Mouse (Mus musculus) left cerebral cortex, adult 9 months (tissue): Measurements from ENCODE around the gene Mamdc4.
"Not testable (repeated sequence)": the region's sequence is repeated elsewhere in the genome, so short reads cannot be mapped to it uniquely, and the experiment has no call there.

Experiments
- DNase-seq, 2 experiments: peaks; one replicate each; pipeline ENCODE4 v3.0.0; 2022; ENCODE audit warnings: low spot score in 2 of 2

The Mamdc4 gene

DNA sequence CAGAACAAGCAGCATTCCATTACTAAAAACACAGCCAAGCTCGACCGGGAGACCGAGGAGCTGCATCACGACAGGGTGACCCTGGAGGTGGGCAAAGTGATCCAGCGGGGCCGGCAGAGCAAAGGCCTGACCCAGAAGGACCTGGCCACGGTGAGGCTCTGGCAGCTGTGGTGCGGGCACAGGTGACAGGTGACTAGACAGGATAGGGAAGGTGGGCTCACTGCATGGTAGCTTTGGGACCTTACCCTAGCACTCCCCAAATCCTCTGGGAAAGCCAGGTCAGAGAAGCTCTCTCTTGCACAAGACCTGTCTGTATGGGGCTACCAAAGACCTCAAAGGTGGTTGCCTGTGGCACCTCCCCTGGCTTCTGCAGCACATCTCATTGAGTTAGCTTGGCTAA is 14.1 kb downstream of the Mamdc4 start:
- no peak for DNase-seq

DNA sequence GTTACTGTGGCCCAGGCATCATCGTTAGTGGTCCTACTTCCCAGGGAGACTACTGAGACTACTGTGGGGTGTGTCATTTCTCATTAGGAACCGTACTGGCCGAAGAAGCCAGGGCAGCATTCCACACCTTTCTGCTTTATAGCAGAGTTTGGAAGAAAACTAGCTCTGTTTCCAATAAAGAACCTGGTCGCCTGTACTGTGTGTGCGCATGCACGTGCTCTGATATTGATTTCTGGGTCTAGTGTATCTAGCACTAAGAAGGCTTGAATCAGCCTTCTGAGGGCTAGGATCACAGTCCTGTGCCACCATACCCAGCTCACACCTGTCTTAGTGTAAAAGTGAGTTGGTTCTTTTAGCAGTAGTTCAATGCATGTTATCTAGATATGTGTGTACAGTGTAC is 15.9 kb downstream of the Mamdc4 start:
- no peak for DNase-seq

DNA sequence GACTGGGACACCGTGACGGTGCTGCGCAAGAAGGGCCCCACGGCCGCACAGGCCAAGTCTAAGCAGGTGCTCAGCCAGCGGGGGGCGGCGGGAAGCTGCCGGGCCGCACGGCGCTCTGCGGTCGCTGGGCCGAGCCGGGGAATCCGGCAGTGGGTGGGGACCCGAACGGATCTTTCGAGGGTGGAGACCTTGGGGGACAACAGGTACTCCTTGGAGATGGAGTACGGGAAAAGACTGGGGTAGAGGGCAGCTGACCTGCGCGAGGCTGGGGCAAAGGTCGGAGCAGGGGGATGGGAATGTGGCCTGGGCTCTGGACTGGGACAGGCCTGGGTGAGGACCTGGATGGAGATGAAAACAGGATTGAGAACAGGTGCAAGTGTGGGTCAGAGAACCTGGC is 16.7 kb downstream of the Mamdc4 start:
- DNase-seq = no peak

DNA sequence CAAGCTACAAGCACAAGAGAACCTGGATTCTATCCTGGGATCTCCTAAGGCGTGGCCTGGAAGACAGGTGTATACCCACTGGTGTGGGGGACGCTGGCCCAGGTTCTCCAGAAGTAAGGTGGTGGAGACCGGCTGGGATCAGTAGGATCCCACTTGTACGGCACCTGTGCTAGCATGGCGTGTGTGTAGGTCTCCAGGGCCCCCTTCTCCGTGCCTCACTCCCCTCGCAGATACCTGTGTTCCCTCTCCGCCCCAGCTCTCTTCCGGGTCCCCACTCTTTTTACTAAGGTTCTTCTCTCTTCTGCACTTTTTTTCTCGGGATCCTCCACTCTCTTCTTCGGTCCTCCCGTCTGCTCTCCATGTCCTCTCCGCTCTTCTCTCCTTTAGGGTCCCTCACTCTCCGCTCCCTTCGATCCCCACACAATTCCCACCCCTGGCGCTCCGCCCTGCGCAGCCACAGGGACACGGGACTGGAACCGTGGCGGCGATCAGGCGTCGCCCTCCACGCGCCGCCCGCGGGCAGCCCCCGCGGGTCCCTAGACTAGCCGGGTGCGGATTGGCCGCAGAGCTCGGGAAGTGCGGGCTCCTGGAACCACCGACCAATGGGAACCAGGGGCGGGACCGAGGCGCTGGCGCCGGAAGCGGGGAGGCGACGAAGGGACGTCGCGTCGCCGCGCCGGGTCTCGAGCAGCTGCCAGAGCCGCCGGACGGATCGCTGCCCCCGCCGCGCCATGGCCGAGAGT is 17.3 kb downstream of the Mamdc4 start, which contains the start of gene Edf1:
TSS of gene Edf1 (plus strand) at position 627 of the 743 bp plus-strand sequence.
- peak; percentile 87 to 94 for DNase-seq

DNA sequence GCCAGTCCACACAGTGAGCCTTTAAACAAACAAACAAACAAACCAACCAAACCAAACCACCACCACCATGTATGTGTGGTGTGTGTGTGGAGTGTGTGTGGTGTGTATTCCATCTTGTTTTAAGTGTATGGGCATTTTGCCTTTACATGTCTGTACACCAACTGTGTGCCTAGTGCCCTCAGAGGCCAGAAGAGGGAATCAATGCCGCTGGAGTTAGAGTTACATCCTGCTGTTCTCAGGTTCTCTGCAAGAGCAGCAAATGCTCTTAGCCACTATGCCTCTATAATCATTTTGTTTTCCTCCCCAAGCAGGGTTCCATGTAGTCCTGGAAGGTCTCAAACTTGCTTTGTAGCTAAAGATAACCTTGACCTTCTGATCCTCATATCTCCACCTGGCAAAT is 18.3 kb downstream of the Mamdc4 start:
- no peak for DNase-seq

DNA sequence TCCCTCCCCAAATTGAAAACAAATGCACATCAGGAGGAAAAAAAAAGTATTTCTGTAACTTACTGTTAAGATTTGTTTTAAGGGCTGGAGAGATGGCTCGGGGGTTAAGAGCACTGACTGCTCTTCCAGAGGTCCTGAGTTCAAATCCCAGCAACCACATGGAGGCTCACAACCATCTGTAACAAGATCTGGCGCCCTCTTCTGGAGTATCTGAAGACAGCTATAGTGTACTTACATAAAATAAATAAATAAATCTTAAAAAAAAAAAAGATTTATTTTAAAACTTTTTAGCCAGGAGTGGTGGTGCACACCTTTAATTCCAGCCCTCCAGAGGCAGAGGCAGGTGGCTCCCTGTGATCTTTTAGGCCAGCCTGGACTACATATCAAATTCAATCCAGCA is 19.2 kb downstream of the Mamdc4 start:
- DNase-seq = not testable (repeated sequence)

DNA sequence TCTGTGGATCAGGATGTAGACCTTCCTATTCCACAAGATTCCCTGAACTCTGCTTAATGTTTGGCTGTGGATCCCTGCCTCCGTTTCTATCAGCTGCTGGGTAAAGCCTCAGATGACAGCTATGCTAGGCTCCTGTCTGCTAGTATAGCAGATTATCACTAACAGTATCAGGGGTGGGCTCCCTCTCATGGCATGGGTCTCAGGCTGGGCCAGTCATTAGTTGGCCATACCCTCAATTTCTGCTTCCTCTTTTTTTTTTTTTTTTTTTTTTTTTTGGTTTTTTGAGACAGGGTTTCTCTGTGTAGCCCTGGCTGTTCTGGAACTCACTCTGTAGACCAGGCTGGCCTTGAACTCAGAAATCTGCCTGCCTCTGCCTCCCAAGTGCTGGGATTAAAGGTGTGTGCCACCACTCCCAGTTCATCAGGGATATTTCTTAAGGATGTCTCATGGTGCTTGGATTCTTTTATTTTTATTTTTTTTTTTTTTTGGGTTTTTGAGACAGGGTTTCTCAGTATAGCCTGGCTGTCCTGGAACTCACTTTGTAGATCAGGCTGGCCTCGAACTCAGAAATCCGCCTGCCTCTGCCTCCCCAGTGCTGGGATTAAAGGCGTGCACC is 21.4 kb downstream of the Mamdc4 start:
- not testable (repeated sequence) for DNase-seq

DNA sequence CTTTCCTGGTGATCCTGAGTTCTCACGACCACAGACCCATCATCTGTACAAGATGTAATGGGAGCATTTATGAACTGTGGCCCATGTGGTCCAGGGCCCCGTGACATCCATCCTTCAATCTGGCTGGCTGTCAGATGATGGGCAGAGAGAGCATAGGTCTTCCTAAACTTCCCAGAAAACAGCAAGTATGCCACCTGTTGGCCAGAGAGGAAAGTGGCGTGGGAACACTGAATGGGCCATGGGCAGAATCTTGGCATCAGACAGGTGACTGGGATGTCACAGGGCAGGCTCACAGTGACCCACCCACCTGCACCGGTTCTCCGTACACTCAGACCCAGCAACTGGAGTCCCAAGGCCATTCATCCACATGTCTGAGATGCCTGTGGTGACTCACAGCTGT is 23.5 kb downstream of the Mamdc4 start:
- DNase-seq = peak in 1 of 2 experiments; percentile 51

DNA sequence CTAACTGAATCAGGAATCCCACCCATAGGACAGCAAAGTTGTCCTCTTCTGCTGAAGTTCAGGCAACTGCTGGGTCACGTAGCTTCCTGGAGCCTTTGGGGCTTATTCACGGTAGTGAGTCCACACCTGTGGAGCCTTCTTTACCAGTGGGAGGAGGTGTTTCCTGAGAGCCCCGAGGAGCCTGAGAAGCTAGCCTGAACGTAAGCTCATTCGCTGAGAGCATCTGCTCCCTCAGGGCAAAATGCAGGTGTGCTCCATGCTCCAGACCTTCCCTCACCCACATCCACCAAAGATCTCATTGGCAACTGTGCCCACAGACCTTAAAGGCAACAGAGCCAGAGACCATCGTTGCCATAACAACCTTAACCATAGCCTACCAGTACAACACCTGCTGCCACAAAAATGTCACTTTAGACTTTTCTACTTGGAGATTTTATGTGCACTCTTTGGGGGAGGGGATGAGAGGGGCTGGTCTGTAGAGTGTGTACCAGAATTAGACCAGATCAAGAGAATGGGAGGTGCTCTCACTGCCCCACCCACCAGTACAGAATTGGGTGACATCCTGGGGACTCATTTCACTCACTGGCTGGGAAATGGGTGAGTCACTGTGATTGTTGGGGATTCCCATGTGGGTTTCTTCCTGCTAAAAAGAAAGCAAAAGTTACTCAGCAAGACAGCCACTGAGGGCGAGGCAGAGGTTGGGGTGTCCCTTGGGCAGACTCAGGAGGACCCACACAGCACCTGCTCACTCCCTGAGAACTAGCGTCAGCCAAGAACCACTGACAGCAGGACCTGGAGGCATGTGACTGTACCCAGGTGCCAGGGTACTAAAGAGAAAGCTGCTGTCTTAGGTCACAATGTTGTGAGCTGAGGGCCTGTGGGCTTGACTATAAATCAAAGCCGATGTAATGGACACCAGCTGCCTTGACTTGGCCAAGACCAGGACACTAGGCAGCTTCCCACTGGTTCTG is 25.3 kb downstream of the Mamdc4 start:
- DNase-seq = no peak

DNA sequence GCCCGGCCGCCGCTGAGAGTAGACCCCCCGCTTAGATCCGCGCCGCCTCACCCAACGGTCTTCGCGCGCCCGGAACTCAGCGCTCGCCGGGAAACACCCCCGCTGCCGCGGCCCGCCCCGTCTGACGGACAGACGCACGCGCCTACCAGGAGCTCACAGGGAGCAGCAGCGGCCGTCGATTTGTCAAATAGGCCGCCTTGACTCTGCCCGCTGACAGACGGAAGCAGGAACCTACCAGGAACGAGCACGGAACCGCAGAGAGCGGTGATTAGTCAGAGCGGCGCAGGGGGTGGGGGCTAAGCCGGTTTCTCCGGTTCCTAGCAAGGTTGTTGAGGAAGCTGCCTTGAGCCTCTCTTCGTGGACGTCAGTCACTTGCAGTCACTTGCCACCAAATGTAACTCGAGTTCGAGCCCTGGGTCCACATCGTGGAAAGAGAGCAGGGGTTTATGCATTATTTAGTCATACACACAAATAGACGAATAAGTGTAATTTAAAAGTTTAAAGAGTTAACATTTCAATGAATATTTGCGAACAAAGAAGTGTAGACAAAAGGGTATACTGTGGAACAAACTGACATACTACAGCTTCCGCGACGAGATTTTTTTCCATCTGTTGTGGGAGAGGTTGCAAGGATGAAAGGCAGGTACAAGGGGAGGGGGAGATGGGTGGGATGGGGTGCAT is 27.7 kb downstream of the Mamdc4 start, which contains the start of gene Traf2:
TSS of gene Traf2 (minus strand) at position 130 of the 681 bp plus-strand sequence.
- peak; percentile 97 to 99 for DNase-seq

DNA sequence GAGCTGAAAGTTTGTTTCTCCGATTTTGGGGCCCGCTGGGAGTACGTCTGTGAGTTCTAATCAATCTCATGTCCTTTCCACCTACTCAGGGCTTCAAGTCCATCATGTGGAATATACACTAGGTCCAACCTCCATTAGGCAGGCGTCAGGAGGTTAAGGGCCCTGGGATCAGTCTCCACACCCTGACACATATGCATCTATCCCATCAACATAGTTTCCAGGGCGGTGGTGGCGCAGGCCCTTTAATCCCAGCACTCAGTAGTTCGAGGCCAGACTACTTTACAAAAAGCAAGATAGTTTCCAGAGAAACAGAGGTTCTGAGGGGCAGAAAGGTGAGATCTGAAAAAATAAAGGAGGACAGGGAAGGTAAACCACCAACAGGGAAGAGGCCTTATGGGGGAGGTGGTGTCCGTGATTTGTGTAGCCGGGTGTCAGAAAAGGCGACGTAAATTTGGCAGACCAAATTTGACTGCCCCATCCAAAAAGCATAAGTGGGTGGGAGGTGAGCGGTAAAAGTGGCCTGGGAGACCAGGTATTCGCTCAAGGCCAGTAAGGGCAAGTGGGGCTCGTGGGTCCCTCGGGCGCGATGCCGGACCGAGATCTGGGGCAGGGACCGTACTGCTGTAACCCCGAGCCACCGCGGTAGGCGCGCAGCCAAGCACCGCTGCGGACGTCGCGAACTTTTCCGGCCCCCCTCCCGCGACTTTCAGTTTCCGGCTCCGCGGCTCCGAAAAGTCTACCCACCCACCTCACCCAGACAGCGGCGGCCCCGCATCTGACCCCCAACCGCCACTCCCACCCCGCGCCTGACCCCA is 28.4 kb downstream of the Mamdc4 start:
- no peak for DNase-seq

DNA sequence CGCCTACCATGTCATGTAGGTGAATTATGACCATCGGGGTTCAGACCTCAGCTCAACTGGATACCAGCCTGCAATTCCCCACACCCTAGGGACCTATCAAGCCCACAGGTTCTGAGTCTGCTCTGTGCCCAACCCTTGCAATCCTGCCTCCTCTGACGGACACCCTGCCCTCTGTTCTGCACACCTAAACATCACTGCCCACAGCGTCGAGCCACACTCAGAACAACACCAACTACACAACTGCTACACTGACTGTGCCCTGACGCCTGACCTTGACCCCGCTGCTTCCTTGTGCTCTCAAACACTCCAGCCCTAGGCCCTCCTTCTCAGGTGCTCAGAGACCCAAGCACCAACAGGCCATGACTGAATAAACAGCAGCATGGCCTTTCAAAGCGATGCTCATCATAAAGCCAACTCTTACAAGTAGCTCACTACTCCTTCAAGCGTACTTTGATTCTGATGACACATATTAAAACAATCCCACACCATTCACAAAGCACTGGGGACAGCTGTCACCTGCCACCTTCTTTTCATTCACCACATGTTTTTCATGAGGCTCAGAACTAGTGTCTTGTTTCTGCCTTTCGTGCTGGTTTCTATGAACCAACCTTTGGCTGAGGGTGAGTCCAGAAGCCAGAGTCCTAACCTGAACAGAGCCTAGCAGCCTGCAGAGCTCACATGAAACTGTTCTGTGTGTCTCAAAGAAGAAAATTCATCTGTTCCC is 32.8 kb downstream of the Mamdc4 start:
- no peak for DNase-seq

DNA sequence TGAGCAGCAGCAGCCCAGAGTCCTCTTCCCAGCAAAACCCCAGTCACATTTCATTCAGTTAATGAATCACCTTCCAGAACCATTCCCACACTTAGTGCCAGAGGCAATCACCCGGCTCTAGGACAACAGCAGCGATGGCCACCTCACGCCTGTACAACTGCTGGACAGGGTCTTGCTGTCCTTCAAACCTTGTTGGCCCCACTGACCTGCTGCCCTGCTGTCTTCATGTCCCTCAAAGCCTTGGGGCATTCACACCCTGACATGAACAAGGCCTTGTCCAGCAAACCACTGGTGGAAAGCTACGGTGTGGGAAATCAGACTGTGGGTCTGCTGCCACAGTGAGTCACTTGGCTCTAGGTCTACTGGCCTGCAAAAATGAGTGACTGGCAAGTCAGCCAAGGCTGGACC is 34.1 kb downstream of the Mamdc4 start:
- DNase-seq = no peak

DNA sequence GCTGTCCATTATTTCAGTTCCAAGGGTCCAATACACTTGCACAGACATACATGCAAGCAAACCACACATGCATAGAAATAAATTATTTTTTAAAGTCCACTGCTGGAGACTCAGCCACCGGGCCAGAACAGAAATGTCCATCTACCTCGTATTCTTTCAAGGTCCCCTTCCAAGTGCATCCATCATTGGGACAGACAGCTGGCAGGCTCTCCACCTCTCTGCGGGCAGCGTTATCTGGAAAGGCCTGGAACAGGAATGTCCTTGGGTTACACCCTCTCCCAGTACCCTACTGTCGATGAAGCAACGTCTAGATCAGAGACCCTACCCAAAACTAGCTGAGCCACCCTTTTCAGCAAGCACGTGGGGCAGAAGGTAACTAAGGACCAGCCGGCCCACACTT is 38.1 kb downstream of the Mamdc4 start:
- DNase-seq = no peak

DNA sequence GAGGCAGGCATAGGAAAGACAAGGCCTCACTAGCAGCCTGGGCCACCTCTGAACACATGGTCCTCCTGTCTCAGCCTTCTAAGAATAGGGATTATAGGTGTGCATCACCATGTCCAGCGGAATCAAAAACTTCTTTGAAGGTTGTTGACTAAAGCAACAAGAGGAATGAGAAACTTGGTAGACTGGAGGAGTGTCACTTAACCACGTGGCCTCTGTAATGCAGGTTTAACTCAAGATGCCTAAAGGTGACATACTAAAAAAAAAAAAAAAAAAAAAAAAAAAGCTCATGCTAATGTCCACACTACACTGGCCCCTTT is 39.8 kb downstream of the Mamdc4 start:
- no peak for DNase-seq

DNA sequence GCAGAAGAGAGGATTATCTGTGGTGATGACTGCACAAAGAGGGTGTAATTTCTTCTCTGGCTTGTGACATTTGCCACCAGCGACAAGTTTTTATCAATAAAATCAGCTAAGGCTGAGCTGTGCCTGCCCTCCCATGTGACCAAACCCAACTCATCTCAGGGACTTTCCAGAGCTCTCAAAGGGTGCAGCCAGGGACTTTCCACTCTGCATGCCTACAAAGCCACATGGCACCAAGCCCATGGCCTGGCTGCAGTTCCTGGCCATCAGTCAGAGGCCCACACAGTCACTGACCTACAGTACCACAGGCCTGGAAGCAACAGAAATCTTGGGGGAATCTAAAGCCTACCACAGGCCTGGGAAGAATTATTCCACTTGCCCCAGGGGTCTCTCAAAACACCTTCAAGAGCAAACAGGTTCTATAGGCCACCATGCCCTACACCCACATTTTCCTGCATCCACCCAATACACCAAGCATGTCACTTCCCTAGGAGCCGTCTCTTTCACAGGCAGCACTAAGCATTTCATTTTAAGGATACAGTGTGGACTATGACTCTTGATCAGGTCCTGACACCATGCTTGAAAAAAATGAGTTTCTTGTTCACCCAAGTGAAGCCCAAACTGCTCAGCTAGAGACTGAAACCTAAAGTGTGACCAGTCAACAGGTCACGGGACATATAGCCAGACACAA is 40.3 kb downstream of the Mamdc4 start:
- peak in 1 of 2 experiments; percentile 50 for DNase-seq

DNA sequence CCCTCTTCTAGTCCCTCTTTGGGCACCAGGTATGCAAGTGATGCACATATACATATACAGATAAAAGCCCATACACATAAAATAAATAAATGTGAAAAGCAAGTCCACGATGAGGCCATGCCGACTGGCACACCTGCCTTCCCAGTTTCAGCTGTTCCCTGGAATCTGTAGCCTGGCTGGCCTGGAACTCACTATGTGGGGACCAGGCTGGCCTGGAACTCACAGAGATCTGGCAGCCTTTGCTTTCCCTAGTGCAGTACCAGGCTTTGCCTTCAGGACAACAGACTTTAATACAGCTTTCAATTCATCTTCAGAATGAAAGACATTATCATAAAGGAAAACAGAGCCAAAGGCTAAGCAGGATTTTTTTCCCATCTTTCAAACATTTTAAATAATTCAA is 40.9 kb downstream of the Mamdc4 start:
- no peak for DNase-seq

DNA sequence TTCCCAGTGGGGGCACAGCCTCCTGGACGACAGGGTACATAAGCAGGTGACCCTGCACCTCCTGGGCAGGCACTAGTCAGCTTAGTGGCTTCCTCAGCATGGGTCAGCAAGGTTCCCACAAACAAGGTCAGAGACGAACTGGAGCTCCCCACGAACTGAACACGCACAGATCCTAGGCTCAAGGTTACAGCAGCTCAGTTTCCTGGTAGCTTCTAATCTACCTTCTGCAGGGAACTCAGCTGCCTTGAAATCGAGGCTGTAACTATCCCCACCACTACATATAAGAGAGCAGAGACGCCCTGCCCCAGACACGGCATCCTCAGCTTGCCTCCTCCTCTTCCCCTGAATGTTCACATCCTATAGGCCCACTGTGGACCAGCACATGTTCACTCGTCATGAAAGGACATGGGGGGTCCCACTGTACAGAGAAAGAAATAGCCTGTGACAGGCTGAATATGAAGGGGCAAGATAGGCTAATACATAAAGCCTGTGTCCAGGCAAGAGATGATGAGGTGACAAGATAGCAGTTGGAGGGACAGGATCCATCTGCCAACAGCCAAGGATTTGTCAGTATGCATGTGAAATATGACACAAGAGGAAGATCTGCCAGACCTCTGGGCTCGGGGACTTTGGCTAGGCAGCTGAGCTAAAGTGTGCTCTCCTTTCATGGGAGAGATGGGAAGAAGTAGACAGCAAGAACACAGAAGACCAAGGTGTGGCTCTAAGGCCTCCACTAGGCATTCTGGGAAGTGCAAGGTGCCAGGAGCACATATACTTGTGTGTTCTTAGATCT is 47.9 kb downstream of the Mamdc4 start:
- DNase-seq = no peak
